ENCODE assay signal across 9 mouse cellular contexts in the genomic region with DNA sequence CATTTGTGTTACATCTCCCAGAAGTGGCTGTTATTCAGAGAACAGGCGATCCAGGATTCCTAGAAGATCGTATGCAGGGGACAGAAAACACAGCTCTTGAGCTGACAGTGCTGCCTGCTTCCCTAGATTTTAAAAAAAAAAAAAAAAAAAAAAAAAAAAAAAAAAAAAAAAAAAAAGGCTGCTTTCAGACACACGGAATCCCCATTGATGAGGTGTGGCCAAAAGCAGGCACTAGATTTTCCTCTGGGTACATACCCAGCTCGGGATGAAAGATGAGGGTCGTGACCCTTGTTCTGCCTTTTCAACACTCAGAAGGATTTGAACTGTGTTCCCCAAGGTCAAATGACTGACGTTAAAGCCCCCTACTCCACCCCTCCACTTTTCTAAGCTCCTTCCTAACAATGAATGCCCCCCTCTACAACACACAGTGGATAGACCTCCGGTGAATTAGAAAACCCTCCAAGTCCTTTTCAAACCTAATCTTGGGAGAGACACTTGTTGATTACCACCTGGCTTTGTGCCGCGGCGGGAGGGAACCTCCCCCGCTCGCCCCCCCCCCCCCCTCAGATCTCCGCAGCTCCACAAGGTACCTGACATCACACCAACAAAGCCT.
DNase-seq lines count a peak whose midpoint lies in the region; ATAC-seq and TF ChIP-seq lines count a peak whose summit lies in the region.
"Had no signal": no experiment of that assay in that cellular context is flagged by ENCODE, and none has a peak within 500 bp of the region (broad histone marks: within the 10 kb centered on the region; RNA-seq: fewer than 3 reads in every experiment).

No protein-coding gene starts in this region.

- peak overlapping the region; percentile 74 for H3K4me2 ChIP-seq in heart, embryonic 11.5 days
- peak overlapping the region; percentile 85 for H3K4me2 ChIP-seq in forebrain, embryonic 16.5 days (ENCODE audit: low read length)

- TF ChIP-seq CTCF in left cerebral cortex, adult 2 months (IDR thresholded peaks at IDR 0.05): no peak

- intact Hi-C loops in left cerebral cortex, adult 2 months (cut with DNase I): no loop called here
- intact Hi-C loops in left cerebral cortex, postnatal 10 days (cut with DNase I): no loop called here

- H3K36me3 ChIP-seq in heart, embryonic 11.5 days (ENCODE audit: control insufficient read depth, insufficient read depth, low read length): no peaks in the 10 kb centered on the region
- H3K36me3 ChIP-seq in forebrain, embryonic 16.5 days (ENCODE audit: control insufficient read depth, insufficient read depth): no peaks in the 10 kb centered on the region
- no peaks in the 10 kb centered on the region for H3K36me3 ChIP-seq in midbrain, embryonic 10.5 days

- ATAC-seq in heart, embryonic 11.5 days (replicated peaks; ENCODE audit: insufficient number of reproducible peaks, low FRiP score, low TSS enrichment): no peak
- no peak for ATAC-seq in forebrain, embryonic 16.5 days

- peaks cover 18% of the 10 kb centered on the region for H3K4me1 ChIP-seq in heart, embryonic 11.5 days (ENCODE audit: control insufficient read depth, insufficient read depth, low read length)
- H3K4me1 ChIP-seq in forebrain, embryonic 16.5 days (replicated peaks; ENCODE audit: control insufficient read depth, insufficient read depth, low read length): peaks cover 47% of the 10 kb centered on the region
- H3K4me1 ChIP-seq in midbrain, embryonic 10.5 days: peaks cover 66% of the 10 kb centered on the region

- H3K4me3 ChIP-seq in heart, embryonic 11.5 days (ENCODE audit: low read depth, low read length): peak overlapping the region; percentile 40
- H3K4me3 ChIP-seq in forebrain, embryonic 16.5 days (replicated peaks; ENCODE audit: low read length): peak overlapping the region; percentile 36
- H3K4me3 ChIP-seq in midbrain, embryonic 10.5 days: peak overlapping the region; percentile 59
- H3K4me3 ChIP-seq in left cerebral cortex, adult 2 months: no peak overlapping the region; the same call in 1 of the 2 replicates

- no peak for DNase-seq in heart, adult 8-10 months (ENCODE audit: low spot score)
- DNase-seq in MN1 (ENCODE audit: low spot score): peak; percentile 38
- no peak for DNase-seq in midbrain, embryonic 10.5 days (ENCODE audit: low spot score)
- DNase-seq in left cerebral cortex, adult 2 months (ENCODE audit: extremely low spot score in 1 of 2, low spot score in 2 of 2): no peak
- DNase-seq in thymus, postnatal 25 days: no peak
- DNase-seq in left cerebral cortex, postnatal 10 days (ENCODE audit: extremely low spot score in 1 of 2, low spot score in 2 of 2): no peak

- peaks cover 3% of the 10 kb centered on the region; the same call in 1 of the 2 replicates for H3K27me3 ChIP-seq in heart, embryonic 11.5 days (ENCODE audit: control insufficient read depth, insufficient read depth, low read length)
- no peaks in the 10 kb centered on the region for H3K27me3 ChIP-seq in forebrain, embryonic 16.5 days (replicated peaks; ENCODE audit: control insufficient read depth, insufficient read depth, low read length)
- peaks cover 54% of the 10 kb centered on the region for H3K27me3 ChIP-seq in midbrain, embryonic 10.5 days (ENCODE audit: low read depth, poor library complexity, severe bottlenecking)

- WGBS in heart, embryonic 11.5 days (ENCODE audit: insufficient replicate concordance): 4% methylated on average over 11 of the region's 13 CpGs
- under 1% methylated on average over 13 of the region's 13 CpGs for WGBS in forebrain, embryonic 16.5 days
- 2% methylated on average over 12 of the region's 13 CpGs for WGBS in midbrain, embryonic 10.5 days

- peak overlapping the region; percentile 10; the same call in 1 of the 2 replicates for H3K9ac ChIP-seq in heart, embryonic 11.5 days (ENCODE audit: low read depth, low read length)
- H3K9ac ChIP-seq in forebrain, embryonic 16.5 days (replicated peaks; ENCODE audit: low read depth, low read length): no peak overlapping the region; the same call in 1 of the 2 replicates

- H3K27ac ChIP-seq in heart, embryonic 11.5 days (ENCODE audit: low read depth, low read length): peak overlapping the region; percentile 31
- 0 out of 2 replicates have a peak overlapping the region, but pooled peaks have one; percentile 23 for H3K27ac ChIP-seq in forebrain, embryonic 16.5 days (ENCODE audit: low read length)
- H3K27ac ChIP-seq in midbrain, embryonic 10.5 days (replicated peaks): peak overlapping the region; percentile 81
- no peak overlapping the region for H3K27ac ChIP-seq in left cerebral cortex, adult 2 months
- H3K27ac ChIP-seq: macrophage had no signal

- H3K9me3 ChIP-seq in heart, embryonic 11.5 days (replicated peaks; ENCODE audit: control insufficient read depth, low read length): no peaks in the 10 kb centered on the region
- H3K9me3 ChIP-seq in forebrain, embryonic 16.5 days (ENCODE audit: control insufficient read depth, low read length): no peaks in the 10 kb centered on the region
- H3K9me3 ChIP-seq in midbrain, embryonic 10.5 days (replicated peaks): no peaks in the 10 kb centered on the region
